Mouse (Mus musculus): ENCODE results near the gene Gm17571. TPM values are rescaled to one million over a fixed set of nuclear protein-coding genes. Genes with fewer than 3 reads are reported as not detected.
A peak's percentile ranks its signal among the peaks of the same experiment; 100 is the strongest.

The Gm17571 gene
- total and polyA plus RNA-seq, 3 experiments = not detected

DNA sequence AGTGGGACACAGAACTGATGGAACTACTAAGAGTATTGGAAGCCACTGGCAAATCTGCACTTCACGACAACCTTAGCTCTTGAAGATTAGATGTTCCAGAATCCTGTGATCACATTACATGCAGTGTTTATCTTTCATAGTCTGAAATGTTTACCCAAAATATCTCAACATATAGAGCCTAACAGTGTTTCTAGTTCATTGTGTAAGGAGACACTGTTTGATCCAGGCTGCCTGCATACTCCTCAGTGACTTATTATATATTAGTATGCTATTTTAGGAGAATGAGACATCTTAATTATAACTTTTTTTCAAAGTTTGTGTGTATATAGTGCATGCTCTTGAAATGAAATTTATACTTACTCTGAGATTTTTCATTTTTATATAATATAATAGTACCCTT is 39.4 kb upstream of the Gm17571 start:
- H3K36me3 ChIP-seq (ENCODE audit: control insufficient read depth, insufficient read depth, low read length) = peaks cover 3% of the 10 kb centered on the region
- TF ChIP-seq EP300 (IDR thresholded peaks at IDR 0.05; ENCODE audit: insufficient read depth, low read depth, low read length) (no peak), CTCF (IDR thresholded peaks at IDR 0.05) (no peak), POLR2A (IDR thresholded peaks at IDR 0.05; ENCODE audit: insufficient read depth, low read depth, low read length) (no peak)
- H3K27me3 ChIP-seq (ENCODE audit: control insufficient read depth, insufficient read depth, low read length) = no peaks in the 10 kb centered on the region
- H3K9ac ChIP-seq (ENCODE audit: low read depth, low read length) = no peak overlapping the region
- no peak for DNase-seq
- H3K4me3 ChIP-seq = no peak overlapping the region
- 83% methylated on average over 1 of the region's 1 CpGs for WGBS
- no peaks in the 10 kb centered on the region; the same call in 1 of the 2 replicates for H3K79me2 ChIP-seq (replicated peaks; ENCODE audit: control insufficient read depth, insufficient read depth, low read length)
- H3K27ac ChIP-seq = no peak overlapping the region
- H3K4me1 ChIP-seq (ENCODE audit: control insufficient read depth, insufficient read depth, low read length) = peaks cover 6% of the 10 kb centered on the region
- intact Hi-C loops (cut with DNase I) = no loop called here

DNA sequence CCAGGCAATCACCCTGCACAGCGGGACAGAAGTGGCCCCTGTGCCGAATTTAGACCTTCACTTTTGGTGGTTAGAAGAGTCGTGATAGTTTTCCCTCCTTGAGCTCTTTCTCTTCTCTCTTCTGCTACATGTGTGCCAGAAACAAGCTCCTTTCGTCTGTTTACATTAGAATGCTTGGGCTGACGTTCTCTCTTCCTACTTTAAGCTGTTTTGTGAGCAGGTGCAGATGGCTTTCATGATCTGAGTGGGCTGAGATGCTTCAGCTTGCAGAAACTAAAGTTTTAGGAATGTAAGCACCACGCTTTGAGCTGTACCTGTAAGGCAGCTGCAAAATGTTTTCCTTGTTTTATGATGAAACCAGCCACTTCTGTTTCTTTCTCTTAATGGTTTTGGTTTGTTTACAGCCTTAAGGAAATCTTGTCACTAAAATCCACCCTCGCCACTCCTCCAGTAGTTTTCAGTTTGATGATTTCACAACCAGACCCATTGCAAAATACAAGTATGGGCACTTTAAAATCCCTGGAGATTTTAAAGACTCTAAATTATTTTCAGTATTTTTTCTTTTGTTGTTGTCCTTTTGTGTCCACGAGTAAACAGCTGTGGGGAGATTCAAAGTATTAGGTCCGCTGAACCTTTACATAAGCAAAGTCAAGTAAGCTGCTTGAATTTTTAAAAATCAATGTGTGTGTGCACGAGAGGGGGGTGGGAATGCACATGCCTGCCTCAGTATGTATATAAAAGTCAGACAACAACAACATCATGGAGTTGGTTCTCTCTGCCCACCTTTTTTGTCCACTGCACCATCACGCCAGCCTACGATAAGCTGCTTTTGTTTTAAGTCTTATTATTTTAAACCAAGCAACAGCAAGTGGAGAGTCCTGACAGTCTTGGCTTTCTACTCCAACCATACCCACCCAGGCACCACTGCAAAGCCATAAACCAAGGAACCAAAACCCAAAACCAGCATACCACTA is 38.0 kb upstream of the Gm17571 start:
- Histone ChIP-seq H3K4me3 (no peak overlapping the region), H3K4me1 (ENCODE audit: control insufficient read depth, insufficient read depth, low read length) (peaks cover 6% of the 10 kb centered on the region), H3K27me3 (ENCODE audit: control insufficient read depth, insufficient read depth, low read length) (no peaks in the 10 kb centered on the region), H3K27ac (peak overlapping the region; percentile 10; the same call in 1 of the 2 replicates), H3K79me2 (replicated peaks; ENCODE audit: control insufficient read depth, insufficient read depth, low read length) (no peaks in the 10 kb centered on the region; the same call in 1 of the 2 replicates), H3K9ac (ENCODE audit: low read depth, low read length) (peak overlapping the region; percentile 34; the same call in 1 of the 2 replicates), H3K36me3 (ENCODE audit: control insufficient read depth, insufficient read depth, low read length) (peaks cover 3% of the 10 kb centered on the region)
- intact Hi-C loops (cut with DNase I) = no loop called here
- TF ChIP-seq EP300 (IDR thresholded peaks at IDR 0.05; ENCODE audit: insufficient read depth, low read depth, low read length) (no peak), CTCF (IDR thresholded peaks at IDR 0.05) (no peak), POLR2A (IDR thresholded peaks at IDR 0.05; ENCODE audit: insufficient read depth, low read depth, low read length) (no peak)
- WGBS = 69% methylated on average over 12 of the region's 12 CpGs
- DNase-seq = no peak

- no peak overlapping the region for H3K9ac ChIP-seq (ENCODE audit: low read depth, low read length)
Measured at GRCm38 (mm10) chr9:13483199-13484068, 36.9 kb upstream of the Gm17571 start.

GRCm38 (mm10) chr9:13479275-13479674 is 32.7 kb upstream of the Gm17571 start:
- Histone ChIP-seq H3K27ac (no peak overlapping the region), H3K9ac (ENCODE audit: low read depth, low read length) (no peak overlapping the region), H3K27me3 (ENCODE audit: control insufficient read depth, insufficient read depth, low read length) (no peaks in the 10 kb centered on the region), H3K36me3 (ENCODE audit: control insufficient read depth, insufficient read depth, low read length) (peaks cover 4% of the 10 kb centered on the region), H3K4me3 (no peak overlapping the region), H3K79me2 (replicated peaks; ENCODE audit: control insufficient read depth, insufficient read depth, low read length) (peaks cover 1% of the 10 kb centered on the region; the same call in 1 of the 2 replicates), H3K4me1 (ENCODE audit: control insufficient read depth, insufficient read depth, low read length) (peaks cover under 1% of the 10 kb centered on the region)
- 84% methylated on average over 4 of the region's 4 CpGs for WGBS
- intact Hi-C loops (cut with DNase I) = no loop called here
- TF ChIP-seq POLR2A (IDR thresholded peaks at IDR 0.05; ENCODE audit: insufficient read depth, low read depth, low read length) (no peak), CTCF (IDR thresholded peaks at IDR 0.05) (no peak), EP300 (IDR thresholded peaks at IDR 0.05; ENCODE audit: insufficient read depth, low read depth, low read length) (no peak)
- DNase-seq = no peak

More at GRCm38 (mm10) chr9:13483199-13484068, 36.9 kb upstream of the Gm17571 start:
- no peak for TF ChIP-seq CTCF (IDR thresholded peaks at IDR 0.05)
- no peak for TF ChIP-seq POLR2A (IDR thresholded peaks at IDR 0.05; ENCODE audit: insufficient read depth, low read depth, low read length)
- no peak for TF ChIP-seq EP300 (IDR thresholded peaks at IDR 0.05; ENCODE audit: insufficient read depth, low read depth, low read length)
- no peaks in the 10 kb centered on the region for H3K27me3 ChIP-seq (ENCODE audit: control insufficient read depth, insufficient read depth, low read length)
- peaks cover 3% of the 10 kb centered on the region for H3K36me3 ChIP-seq (ENCODE audit: control insufficient read depth, insufficient read depth, low read length)
- peaks cover 6% of the 10 kb centered on the region for H3K4me1 ChIP-seq (ENCODE audit: control insufficient read depth, insufficient read depth, low read length)
- intact Hi-C loops (cut with DNase I) = no loop called here
- no peaks in the 10 kb centered on the region; the same call in 1 of the 2 replicates for H3K79me2 ChIP-seq (replicated peaks; ENCODE audit: control insufficient read depth, insufficient read depth, low read length)
- no peak overlapping the region; the same call in 1 of the 2 replicates for H3K27ac ChIP-seq
- no peak for DNase-seq
- H3K4me3 ChIP-seq = no peak overlapping the region
- 54% methylated on average over 5 of the region's 5 CpGs for WGBS

DNA sequence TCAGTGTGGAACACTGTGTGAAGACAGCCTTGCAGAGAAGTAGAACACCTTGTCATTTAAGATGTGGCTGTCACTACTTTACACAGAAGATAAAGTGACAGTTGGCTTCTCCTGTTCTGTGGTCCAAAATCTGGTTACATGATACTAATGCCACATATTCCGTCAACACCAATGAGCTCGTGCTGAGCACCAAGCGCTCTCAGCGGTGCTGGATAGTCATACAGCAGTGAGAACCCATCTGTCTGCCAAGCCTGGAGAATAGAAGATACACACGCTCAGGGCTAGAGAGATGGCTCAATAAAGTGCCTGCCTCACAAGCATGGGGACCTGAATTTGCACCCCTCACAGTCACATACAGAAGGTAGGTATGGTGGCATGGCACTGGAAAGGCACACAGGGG is 28.4 kb upstream of the Gm17571 start:
- no peak overlapping the region for H3K27ac ChIP-seq
- peaks cover 2% of the 10 kb centered on the region for H3K36me3 ChIP-seq (ENCODE audit: control insufficient read depth, insufficient read depth, low read length)
- H3K4me3 ChIP-seq = no peak overlapping the region
- 88% methylated on average over 5 of the region's 5 CpGs for WGBS
- intact Hi-C loops (cut with DNase I) = no loop called here
- no peak overlapping the region for H3K9ac ChIP-seq (ENCODE audit: low read depth, low read length)
- H3K27me3 ChIP-seq (ENCODE audit: control insufficient read depth, insufficient read depth, low read length) = no peaks in the 10 kb centered on the region
- peaks cover 3% of the 10 kb centered on the region; the same call in 1 of the 2 replicates for H3K79me2 ChIP-seq (replicated peaks; ENCODE audit: control insufficient read depth, insufficient read depth, low read length)
- no peak for DNase-seq
- H3K4me1 ChIP-seq (ENCODE audit: control insufficient read depth, insufficient read depth, low read length) = peaks cover 5% of the 10 kb centered on the region
- TF ChIP-seq EP300 (IDR thresholded peaks at IDR 0.05; ENCODE audit: insufficient read depth, low read depth, low read length) = no peak
- no peak for TF ChIP-seq POLR2A (IDR thresholded peaks at IDR 0.05; ENCODE audit: insufficient read depth, low read depth, low read length)
- TF ChIP-seq CTCF (IDR thresholded peaks at IDR 0.05) = no peak
